Mouse (Mus musculus) midbrain, embryonic 12.5 days (tissue): Measurements from ENCODE around the gene Bbs9. TPM values are rescaled to one million over a fixed set of nuclear protein-coding genes. Genes with fewer than 3 reads are reported as not detected.
"Not testable (repeated sequence)": the region's sequence is repeated elsewhere in the genome, so short reads cannot be mapped to it uniquely, and the experiment has no call there.

Experiments used
- ATAC-seq: fragments of 200-750 bp; cut with Nextera tagmentation; 2 replicates; pipeline ENCODE4 v1.8.0; 2017; ENCODE audit warnings: low read depth, moderate TSS enrichment, moderate library complexity; ENCODE audit not compliant: low FRiP score
- H3K27ac ChIP-seq: fragments of 300-500 bp; sonication (generic); replicated peaks from 2 replicates; pipeline ENCODE4 v1.5.1; 2016; ENCODE audit warnings: mild to moderate bottlenecking
- H3K27me3 ChIP-seq: fragments of 300-500 bp; sonication (generic); 2 replicates; pipeline ENCODE4 v1.6.1; 2016; ENCODE audit warnings: mild to moderate bottlenecking
- H3K36me3 ChIP-seq: fragments of 300-500 bp; sonication (generic); 2 replicates; pipeline ENCODE4 v1.6.1; 2016
- H3K4me1 ChIP-seq: fragments of 300-500 bp; sonication (generic); 2 replicates; pipeline ENCODE4 v1.6.1; 2016
- H3K4me2 ChIP-seq: fragments of 300-500 bp; sonication (generic); replicated peaks from 2 replicates; pipeline ENCODE4 v1.6.1; 2016; ENCODE audit warnings: mild to moderate bottlenecking, moderate library complexity
- H3K4me3 ChIP-seq: fragments of 300-500 bp; sonication (generic); 2 replicates; pipeline ENCODE4 v1.5.1; 2016; ENCODE audit warnings: mild to moderate bottlenecking
- H3K9ac ChIP-seq: fragments of 300-500 bp; sonication (generic); replicated peaks from 2 replicates; pipeline ENCODE4 v1.6.1; 2016; ENCODE audit warnings: mild to moderate bottlenecking, moderate library complexity
- H3K9me3 ChIP-seq: fragments of 300-500 bp; sonication (generic); 2 replicates; pipeline ENCODE4 v1.6.1; 2016; ENCODE audit warnings: mild to moderate bottlenecking
- WGBS: fragments of 180-500 bp; shearing (Covaris S2); methylation state at CpG from one replicate; pipeline ENCODE4 v1.1.7; 2016; 5-methylcytosine and 5-hydroxymethylcytosine counted together
- polyA plus RNA-seq: library from polyadenylated mRNA; unstranded; fragments of >200 nt; fragmentation: Nextera tagmentation; extraction: Ambion mirVana; gene quantifications from 2 replicates; pipeline ENCODE4 v1.2.1, GENCODE M21; 2016

The Bbs9 gene
- polyA plus RNA-seq, 1 experiment from 2014 or later = 19.1 TPM

- H3K4me1 ChIP-seq = peaks cover 17% of the 10 kb centered on the region
- H3K36me3 ChIP-seq = no peaks in the 10 kb centered on the region
- WGBS = 51% methylated on average over 19 of the region's 19 CpGs
- no peak overlapping the region for H3K4me2 ChIP-seq
- no peak overlapping the region for H3K4me3 ChIP-seq
- no peaks in the 10 kb centered on the region for H3K9me3 ChIP-seq
- no peak overlapping the region for H3K9ac ChIP-seq
- ATAC-seq = peak; percentile 76
- H3K27me3 ChIP-seq = no peaks in the 10 kb centered on the region; the same call in 1 of the 2 replicates
- no peak overlapping the region for H3K27ac ChIP-seq
These were observed 233.6 kb downstream of the Bbs9 start for GRCm38 (mm10) chr9:22708970-22709726.

- H3K4me1 ChIP-seq = peaks cover 17% of the 10 kb centered on the region
- H3K4me2 ChIP-seq = no peak overlapping the region
- ATAC-seq = no peak
- WGBS = 78% methylated on average over 7 of the region's 7 CpGs
- H3K36me3 ChIP-seq = no peaks in the 10 kb centered on the region
- H3K9me3 ChIP-seq = no peaks in the 10 kb centered on the region
- no peak overlapping the region for H3K27ac ChIP-seq
- H3K27me3 ChIP-seq = no peaks in the 10 kb centered on the region; the same call in 1 of the 2 replicates
- H3K4me3 ChIP-seq = no peak overlapping the region
- H3K9ac ChIP-seq = no peak overlapping the region
These were observed 234.5 kb downstream of the Bbs9 start for GRCm38 (mm10) chr9:22710032-22710431.

DNA sequence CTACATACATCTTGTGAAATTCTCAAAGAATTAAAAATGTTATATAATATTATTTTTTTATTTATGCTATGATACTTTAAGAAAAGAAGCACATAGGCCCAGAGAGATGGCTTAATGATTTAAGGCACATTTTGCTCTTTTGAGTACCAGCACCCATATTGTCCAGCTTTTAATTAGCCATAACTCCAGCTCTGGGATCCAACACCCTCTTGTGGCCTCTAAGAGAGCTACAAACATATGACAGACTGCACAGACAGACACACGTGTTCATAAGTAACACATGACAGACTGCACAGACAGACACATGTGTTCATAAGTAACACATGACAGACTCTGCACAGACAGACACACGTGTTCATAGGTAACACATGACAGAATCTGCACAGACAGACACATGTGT, 235.8 kb downstream of the Bbs9 start:
- Histone ChIP-seq H3K27ac (no peak overlapping the region), H3K9ac (no peak overlapping the region), H3K4me2 (no peak overlapping the region), H3K4me1 (peaks cover 16% of the 10 kb centered on the region), H3K36me3 (no peaks in the 10 kb centered on the region), H3K9me3 (no peaks in the 10 kb centered on the region), H3K27me3 (no peaks in the 10 kb centered on the region; the same call in 1 of the 2 replicates), H3K4me3 (no peak overlapping the region)
- 82% methylated on average over 2 of the region's 2 CpGs for WGBS
- no peak for ATAC-seq

GRCm38 (mm10) chr9:22712743-22713142, 237.2 kb downstream of the Bbs9 start:
- no peaks in the 10 kb centered on the region for H3K9me3 ChIP-seq
- H3K4me3 ChIP-seq = no peak overlapping the region
- no peak overlapping the region for H3K9ac ChIP-seq
- H3K27me3 ChIP-seq = no peaks in the 10 kb centered on the region; the same call in 1 of the 2 replicates
- H3K4me1 ChIP-seq = peaks cover 3% of the 10 kb centered on the region; the same call in 1 of the 2 replicates
- 81% methylated on average over 3 of the region's 3 CpGs for WGBS
- H3K27ac ChIP-seq = no peak overlapping the region
- no peaks in the 10 kb centered on the region for H3K36me3 ChIP-seq
- no peak overlapping the region for H3K4me2 ChIP-seq
- ATAC-seq = no peak

- not testable (repeated sequence) for H3K36me3 ChIP-seq, H3K27ac ChIP-seq, H3K9me3 ChIP-seq, H3K4me3 ChIP-seq, H3K4me2 ChIP-seq, H3K9ac ChIP-seq, H3K27me3 ChIP-seq, ATAC-seq, H3K4me1 ChIP-seq
- 26% methylated on average over 4 of the region's 4 CpGs for WGBS
These were observed 237.8 kb downstream of the Bbs9 start for GRCm38 (mm10) chr9:22713286-22713685.

- Histone ChIP-seq H3K27me3 (no peaks in the 10 kb centered on the region), H3K9ac (no peak overlapping the region), H3K27ac (no peak overlapping the region), H3K4me1 (no peaks in the 10 kb centered on the region), H3K4me3 (no peak overlapping the region), H3K36me3 (no peaks in the 10 kb centered on the region), H3K4me2 (no peak overlapping the region), H3K9me3 (no peaks in the 10 kb centered on the region)
- no peak for ATAC-seq
- whole genome bisulfite sequencing = 85% methylated on average over 4 of the region's 4 CpGs
These were observed 242.1 kb downstream of the Bbs9 start for GRCm38 (mm10) chr9:22717583-22717982.

GRCm38 (mm10) chr9:22718174-22718823, 242.8 kb downstream of the Bbs9 start:
- Histone ChIP-seq H3K4me3 (no peak overlapping the region), H3K4me2 (no peak overlapping the region), H3K27ac (no peak overlapping the region), H3K27me3 (no peaks in the 10 kb centered on the region), H3K36me3 (no peaks in the 10 kb centered on the region), H3K9me3 (no peaks in the 10 kb centered on the region), H3K9ac (no peak overlapping the region), H3K4me1 (no peaks in the 10 kb centered on the region)
- 77% methylated on average over 8 of the region's 8 CpGs for WGBS
- no peak for ATAC-seq

DNA sequence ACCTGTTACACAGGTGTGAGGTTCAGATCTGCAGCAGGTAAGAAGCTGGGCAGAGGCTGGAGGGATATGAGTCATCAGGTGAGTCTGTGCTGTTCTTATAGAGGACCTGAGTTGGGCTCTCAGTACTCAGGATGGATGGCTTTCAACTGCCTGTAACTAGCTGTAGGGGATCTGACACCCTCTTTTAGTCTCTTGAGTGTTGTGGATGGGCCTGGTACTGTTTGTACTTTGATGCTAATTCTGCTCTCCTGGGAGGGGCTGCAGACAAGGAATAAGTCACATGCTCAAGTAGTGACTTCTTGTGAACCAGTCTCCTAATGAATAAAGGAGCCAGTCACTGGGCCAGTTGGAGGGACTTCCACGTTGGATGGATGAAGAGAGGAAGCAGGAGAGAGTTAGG, 257.1 kb downstream of the Bbs9 start:
- no peaks in the 10 kb centered on the region for H3K27me3 ChIP-seq
- H3K27ac ChIP-seq = no peak overlapping the region
- no peaks in the 10 kb centered on the region for H3K36me3 ChIP-seq
- no peak overlapping the region for H3K9ac ChIP-seq
- no peak overlapping the region for H3K4me3 ChIP-seq
- H3K9me3 ChIP-seq = no peaks in the 10 kb centered on the region
- H3K4me1 ChIP-seq = 0 out of 2 replicates have a peak, but pooled peaks cover 8% of the 10 kb centered on the region
- ATAC-seq = no peak
- WGBS = 72% methylated on average over 1 of the region's 1 CpGs
- H3K4me2 ChIP-seq = no peak overlapping the region

DNA sequence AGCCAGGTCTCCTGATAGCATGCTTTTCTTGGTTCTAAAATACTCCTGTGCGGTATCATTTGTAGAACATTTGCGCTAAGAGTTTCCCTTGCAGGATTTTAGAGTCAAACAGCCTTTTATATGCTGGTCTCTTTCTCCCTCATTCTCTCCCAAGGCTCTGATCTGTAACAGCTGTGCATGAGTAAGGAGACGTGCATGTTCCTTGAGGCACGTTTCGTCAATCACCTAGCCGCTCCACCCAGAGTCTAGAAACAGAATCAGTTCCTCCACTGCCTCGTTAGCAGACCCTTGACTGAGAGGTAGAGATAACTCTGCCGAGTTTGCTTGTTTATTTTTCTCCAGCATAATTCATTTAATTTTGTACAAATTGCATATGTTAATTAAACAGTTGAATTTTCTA, 259.4 kb downstream of the Bbs9 start:
- Histone ChIP-seq H3K4me1 (0 out of 2 replicates have a peak, but pooled peaks cover 8% of the 10 kb centered on the region), H3K9me3 (no peaks in the 10 kb centered on the region), H3K9ac (no peak overlapping the region), H3K27me3 (no peaks in the 10 kb centered on the region), H3K27ac (no peak overlapping the region), H3K4me2 (no peak overlapping the region), H3K36me3 (no peaks in the 10 kb centered on the region), H3K4me3 (no peak overlapping the region)
- ATAC-seq = peak; percentile 69; the same call in 1 of the 2 replicates
- WGBS = 80% methylated on average over 8 of the region's 8 CpGs

DNA sequence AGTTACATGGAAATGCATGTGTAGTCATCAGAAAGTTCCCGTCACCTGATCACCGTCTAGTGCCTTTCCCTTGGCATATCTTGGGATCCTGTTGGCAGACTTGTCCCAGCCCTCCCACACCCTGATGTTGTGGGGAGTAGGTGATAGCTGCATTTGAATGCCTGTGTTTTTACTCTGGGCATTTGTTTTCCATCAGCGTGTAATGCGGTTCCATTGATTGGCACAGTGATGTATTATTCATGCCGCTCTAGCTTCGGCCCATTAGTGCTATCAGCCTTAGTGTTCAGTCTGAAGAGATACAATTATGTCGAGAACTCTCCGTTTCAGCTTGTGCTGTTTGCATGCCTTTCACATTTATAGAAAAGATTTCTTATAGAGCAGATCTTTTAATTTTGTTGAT, 259.9 kb downstream of the Bbs9 start:
- Histone ChIP-seq H3K4me2 (no peak overlapping the region), H3K9ac (no peak overlapping the region), H3K36me3 (no peaks in the 10 kb centered on the region), H3K4me3 (no peak overlapping the region), H3K9me3 (no peaks in the 10 kb centered on the region), H3K27ac (no peak overlapping the region), H3K4me1 (0 out of 2 replicates have a peak, but pooled peaks cover 8% of the 10 kb centered on the region), H3K27me3 (no peaks in the 10 kb centered on the region)
- peak; percentile 80; the same call in 1 of the 2 replicates for ATAC-seq
- WGBS = 51% methylated on average over 8 of the region's 8 CpGs

- Histone ChIP-seq H3K27me3 (no peaks in the 10 kb centered on the region), H3K4me3 (no peak overlapping the region), H3K4me1 (0 out of 2 replicates have a peak, but pooled peaks cover 8% of the 10 kb centered on the region), H3K4me2 (no peak overlapping the region), H3K36me3 (no peaks in the 10 kb centered on the region), H3K9me3 (no peaks in the 10 kb centered on the region), H3K27ac (no peak overlapping the region), H3K9ac (no peak overlapping the region)
- WGBS = 87% methylated on average over 6 of the region's 6 CpGs
- ATAC-seq = no peak
These were observed 262.4 kb downstream of the Bbs9 start for GRCm38 (mm10) chr9:22737893-22738292.

DNA sequence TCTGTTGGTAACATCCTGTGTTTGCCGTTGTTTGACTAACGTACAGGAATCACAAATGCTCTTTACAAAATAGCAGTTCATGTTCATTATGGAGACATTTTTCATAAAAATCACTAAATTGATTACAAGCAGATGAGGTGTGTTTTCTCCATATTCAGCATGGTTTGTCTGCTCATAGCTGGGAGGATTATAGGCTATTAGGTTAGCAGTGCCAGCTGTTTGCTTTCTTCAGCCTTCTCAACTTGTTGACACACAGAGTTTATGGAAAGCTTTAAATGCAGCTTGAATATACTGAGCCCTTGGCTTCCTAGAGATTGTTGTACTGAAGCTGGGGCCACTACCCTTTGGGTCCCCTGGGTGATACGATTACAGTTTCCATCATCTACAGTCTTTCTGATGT, 263.3 kb downstream of the Bbs9 start:
- H3K9ac ChIP-seq = no peak overlapping the region
- 94% methylated on average over 3 of the region's 3 CpGs for WGBS

More for the DNA sequence above, 263.3 kb downstream of the Bbs9 start:
- Histone ChIP-seq H3K27ac (no peak overlapping the region), H3K9me3 (no peaks in the 10 kb centered on the region), H3K27me3 (no peaks in the 10 kb centered on the region), H3K4me3 (no peak overlapping the region), H3K4me2 (no peak overlapping the region), H3K4me1 (0 out of 2 replicates have a peak, but pooled peaks cover 8% of the 10 kb centered on the region), H3K36me3 (no peaks in the 10 kb centered on the region)
- no peak for ATAC-seq
